Mouse (Mus musculus) spleen, adult 12 weeks (tissue): ENCODE data around the gene Gabrg3.

Experiments
- DNase-seq: peaks from one replicate; pipeline ENCODE4 v3.0.0; 2022; ENCODE audit warnings: low spot score

Gene Gabrg3

DNA sequence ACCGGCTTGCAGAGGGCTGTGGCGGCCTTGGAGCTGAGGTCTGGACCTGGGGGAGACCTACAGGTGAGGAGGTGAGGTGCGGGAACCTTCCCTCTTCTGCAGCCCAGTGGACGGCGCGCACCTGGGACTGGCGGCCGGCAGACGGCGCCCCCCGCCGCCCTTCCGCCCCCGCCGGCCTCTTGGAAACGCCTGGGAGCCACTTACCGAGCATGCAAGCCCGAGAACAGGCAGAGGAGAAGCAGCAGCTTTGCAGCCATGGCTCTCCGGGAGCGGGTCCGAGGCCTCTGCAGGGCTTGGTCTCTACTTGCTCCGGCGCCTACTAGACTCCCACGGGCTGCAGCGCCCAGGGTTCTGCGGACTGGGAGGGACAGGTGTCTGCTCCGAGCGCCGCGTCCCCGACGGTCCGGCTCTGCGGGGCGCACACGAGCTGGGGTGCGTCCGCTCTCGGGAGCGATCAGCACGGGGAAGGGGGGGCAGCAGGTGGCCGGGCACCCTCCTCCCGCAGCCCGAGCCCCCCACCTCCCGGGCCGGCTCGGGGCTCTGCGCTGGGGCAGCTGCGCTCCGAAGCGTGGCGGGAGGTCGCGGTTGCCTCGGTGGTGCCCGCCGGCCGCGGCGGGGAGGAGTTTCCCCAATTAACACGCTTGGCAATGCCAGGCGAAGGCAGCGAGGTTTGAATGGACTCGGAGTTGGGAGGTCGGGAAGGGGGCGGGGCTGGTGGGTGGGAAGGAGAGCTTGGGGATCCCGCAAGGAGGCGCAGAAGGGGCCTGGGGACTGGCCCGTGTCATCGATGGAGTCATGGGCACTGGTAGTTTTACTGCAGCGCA, at the start of gene Gabrg3:
Gabrg3 (minus strand) TSS at position 672 of the 824 bp plus-strand sequence.
- no peak for DNase-seq

DNA sequence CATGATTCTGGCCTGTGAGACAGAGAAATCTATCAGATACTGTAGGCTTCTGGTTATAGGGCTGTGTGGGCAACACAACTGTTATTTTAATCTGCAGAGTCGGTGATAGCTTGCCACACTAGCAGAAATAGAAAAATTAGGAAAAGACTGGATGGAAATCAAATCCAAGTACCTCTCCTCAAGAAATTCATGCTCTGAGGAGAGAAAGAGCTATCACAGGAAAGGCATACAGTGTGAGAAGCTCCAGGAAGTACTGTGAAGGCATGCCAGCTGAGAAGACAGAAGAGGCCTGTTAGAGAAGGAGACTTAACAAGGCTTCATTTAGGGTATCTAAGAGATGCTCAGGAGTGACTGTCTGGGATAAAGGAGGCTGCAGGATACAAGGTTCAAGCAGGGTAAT, 35.7 kb upstream of the Gabrg3 start:
- DNase-seq, result no peak

DNA sequence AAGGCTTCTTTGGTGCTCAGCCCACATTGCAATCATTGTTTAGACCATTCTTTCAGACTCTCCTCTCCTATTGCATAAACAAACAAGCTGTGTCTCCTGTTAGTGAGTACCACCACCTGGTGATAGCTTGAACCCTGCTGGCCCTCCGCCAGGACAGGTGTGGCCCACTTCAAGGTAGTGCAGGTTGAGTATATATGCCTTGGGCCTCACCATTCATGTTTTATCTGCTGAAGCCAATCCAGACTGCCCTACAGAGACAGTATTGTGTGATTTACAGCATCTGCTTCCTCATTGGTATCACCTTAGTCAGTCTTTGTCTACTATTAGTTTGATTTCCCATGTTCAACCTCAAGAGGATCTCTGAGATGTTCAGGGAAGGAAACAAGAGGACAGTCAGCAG, 34.1 kb upstream of the Gabrg3 start:
- DNase-seq, result no peak

DNA sequence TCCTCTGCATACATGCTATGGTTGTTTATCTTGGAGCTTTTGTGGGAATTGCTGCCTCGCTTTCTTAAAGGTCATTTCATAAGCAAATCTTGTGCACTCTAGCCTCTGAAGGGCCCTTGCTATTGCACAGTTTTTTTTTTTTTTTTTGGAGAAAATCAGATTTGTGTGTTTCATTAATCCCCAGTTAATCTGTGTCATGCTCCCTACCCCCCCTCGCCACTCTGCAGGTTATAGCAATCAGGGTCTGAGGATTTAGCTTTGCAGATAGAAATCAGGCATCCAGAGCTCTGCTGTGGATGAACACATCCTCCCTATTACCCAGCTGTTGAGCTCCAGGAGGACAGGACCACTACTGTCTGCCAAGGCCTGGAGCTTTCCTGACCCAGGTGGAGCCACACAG, 32.4 kb upstream of the Gabrg3 start, which contains the start of gene Gabrb3:
Gabrb3 (plus strand) TSS at position 301 of the 400 bp plus-strand sequence.
- DNase-seq, result no peak

DNA sequence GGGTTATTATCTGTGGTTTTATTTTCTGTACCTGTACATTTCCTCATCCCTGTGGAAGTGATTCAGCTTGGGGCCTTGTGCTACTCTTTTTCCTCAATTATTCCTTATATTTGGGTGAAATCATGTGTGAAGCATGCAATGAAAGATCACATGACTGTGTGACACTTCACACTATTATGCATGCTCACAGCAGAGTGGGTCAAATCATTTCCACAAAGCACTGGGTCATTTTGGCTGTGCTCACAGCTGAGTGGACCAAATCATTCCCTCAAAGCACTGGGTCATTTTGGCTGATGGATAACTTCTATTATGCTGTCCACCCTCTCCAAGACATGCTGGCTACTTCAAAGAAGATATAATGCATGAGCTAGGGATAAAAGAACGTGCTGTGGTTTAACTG, 25.9 kb upstream of the Gabrg3 start:
- no peak for DNase-seq

DNA sequence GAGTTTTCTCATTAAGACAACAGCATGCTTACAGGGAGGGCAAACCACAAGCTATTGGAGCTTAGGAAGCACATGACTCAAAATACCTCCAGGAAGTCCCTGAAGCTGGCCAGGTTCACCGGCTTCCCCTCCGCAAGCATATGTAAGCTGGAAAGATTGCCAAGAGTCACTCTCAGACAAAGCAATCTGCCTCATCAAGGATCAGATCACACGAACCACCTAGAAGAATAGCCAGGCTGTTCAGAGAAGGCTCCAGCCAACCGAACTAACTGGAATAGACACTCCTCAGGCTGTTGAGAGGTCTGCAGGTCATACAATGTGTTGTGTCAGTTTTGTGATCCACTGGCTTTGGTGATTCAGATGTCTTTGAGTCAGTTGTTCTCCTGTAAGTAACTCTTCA, 24.2 kb upstream of the Gabrg3 start:
- no peak for DNase-seq

DNA sequence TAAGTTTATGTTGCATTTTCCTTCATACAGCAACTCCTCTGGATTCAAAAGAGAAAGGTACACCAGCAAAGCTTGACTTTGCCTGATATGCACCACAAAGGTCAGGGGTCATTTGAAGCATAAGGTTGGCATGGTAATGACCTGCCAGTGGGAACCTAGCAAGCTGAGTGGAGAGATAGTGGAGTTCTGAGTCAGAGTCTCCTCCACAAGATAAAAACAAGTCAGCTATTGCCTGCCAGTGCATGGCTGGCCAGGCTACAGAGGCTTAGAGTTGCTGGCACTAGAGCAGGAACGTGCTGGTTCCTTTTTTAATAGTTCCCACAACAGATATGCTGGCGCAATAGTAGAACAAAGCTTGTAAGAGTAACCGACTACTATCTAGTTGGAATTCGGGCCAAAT, 6.6 kb upstream of the Gabrg3 start:
- DNase-seq, result no peak

DNA sequence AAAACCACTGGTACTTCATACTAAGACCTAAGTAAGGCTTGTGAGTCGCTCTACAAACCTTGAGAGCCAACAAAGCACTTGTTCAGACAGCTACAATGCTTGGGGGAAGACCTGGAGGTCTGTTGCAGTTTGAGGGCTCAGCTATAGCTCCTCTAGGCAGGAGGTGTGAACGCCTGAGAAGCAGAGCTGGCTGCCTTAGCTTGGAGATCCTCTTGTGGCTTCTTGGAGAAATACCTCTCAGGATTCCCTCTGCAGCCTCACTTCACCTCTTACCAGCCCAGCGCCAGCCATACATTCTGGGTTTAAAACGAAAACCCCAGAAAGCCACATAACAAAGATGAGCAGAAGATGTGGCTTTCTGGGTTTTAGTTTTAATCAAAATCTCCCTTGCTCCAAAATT, 3.1 kb upstream of the Gabrg3 start:
- no peak for DNase-seq

DNA sequence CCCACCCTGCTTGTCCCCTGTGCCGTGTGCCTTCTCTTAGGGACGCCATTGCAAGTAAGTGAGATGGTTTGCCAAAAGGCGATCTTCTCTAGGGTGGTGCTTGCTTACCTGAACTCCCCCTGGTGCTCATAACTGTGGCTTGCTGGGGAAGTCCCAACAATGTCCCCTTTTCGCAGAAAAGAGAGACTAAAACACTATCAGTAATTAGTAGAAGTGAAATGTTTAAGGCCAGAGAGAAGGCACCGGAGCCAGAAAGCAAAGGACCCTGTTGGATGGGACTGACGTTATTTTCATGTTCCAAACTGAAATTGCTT, 310 bp upstream of the Gabrg3 start:
- no peak for DNase-seq

DNA sequence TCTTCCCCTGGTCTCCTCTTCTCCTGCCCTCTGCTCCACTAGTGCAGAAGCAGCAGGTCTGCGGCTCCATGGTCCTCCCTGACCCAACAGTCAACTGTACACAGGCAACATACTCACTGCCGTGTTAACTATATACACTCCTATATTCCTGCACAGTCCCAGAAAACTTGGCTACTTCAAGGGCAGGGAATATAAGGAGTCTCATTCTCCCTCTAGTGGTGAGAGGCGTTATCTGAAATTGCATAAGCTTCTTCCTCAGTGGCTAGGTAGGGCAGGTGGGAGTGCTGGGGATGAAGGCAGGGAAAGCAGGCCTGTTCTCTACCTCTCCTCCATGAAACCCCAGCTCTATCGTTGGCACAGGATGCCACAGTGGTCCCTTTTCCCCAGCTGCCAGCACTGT, 2.9 kb downstream of the Gabrg3 start:
- DNase-seq, result no peak

DNA sequence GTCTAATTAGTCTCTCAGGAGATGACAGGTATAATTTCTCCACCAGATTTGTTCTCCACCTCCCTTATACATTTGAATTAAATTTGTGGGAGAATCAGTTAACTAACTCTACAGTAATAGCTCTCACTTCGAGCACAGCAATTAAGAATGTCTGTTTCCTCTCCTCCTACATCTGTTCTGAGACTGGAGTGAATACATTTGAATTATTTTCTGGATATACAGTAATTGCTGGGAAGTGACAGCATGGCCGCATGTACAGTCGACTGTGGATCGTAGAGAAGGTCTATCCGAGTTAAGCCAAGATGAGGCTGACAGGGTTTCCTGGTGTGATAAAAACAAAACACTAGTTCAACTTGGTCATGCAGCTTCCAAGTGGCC, 21.0 kb downstream of the Gabrg3 start:
- DNase-seq, result no peak

DNA sequence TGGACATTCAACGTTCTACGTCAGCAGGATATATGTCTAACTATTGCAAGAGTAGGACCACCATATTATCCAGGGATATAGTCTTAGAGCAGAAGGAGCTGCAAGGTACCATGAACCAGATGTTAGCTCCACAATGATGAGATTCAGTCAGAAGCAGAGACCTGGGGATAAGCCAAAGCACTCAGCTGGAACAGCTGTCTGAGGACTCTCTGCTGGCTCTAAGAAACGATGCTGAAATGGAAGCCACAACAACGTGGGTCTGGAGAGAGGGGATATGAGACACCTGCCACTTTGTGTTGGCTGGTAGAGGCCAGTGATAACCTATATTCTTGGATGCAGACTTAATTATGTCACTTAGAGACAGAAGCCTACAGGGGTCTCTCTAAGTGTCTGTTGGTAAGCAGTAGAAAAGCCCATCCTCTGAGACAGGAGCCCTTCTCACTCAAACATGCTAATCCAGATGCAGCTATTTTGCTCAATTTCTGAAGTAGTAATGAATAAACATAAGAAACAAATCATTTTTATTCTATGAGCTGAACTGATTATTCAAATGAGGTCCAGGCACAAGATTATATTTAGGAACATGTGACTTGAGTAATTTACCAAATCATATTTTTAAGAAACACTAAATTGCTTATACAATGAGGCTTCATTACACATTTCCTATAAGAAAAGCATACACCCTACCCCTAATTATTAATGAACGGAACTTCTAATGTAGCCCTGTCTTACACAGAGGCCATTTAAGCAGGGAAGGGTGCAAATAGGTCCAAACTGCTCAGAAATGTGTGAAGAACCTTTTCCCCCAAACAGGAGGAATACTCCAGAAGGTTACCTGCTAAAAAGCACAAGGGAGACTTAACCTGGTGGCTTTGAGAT, 21.6 kb downstream of the Gabrg3 start:
- DNase-seq, result no peak

DNA sequence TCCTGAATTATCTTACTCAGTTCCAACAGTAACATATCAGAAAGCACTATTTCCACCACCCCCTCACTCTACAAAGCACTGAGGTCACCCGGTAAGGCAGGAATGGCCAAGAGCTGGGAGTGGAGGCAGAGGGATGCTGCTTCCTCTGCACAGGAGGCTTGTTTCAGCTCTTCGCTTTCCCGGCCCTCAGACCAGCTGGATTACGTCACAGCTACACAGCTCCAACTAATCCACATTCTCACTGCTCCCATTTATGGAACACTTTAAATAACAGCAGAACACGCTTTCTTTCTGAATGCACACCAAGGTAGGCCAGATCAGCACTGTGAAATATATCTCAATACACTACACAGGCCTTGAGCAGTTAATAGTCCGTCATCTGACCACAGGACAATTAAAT, 23.2 kb downstream of the Gabrg3 start:
- DNase-seq, result no peak

DNA sequence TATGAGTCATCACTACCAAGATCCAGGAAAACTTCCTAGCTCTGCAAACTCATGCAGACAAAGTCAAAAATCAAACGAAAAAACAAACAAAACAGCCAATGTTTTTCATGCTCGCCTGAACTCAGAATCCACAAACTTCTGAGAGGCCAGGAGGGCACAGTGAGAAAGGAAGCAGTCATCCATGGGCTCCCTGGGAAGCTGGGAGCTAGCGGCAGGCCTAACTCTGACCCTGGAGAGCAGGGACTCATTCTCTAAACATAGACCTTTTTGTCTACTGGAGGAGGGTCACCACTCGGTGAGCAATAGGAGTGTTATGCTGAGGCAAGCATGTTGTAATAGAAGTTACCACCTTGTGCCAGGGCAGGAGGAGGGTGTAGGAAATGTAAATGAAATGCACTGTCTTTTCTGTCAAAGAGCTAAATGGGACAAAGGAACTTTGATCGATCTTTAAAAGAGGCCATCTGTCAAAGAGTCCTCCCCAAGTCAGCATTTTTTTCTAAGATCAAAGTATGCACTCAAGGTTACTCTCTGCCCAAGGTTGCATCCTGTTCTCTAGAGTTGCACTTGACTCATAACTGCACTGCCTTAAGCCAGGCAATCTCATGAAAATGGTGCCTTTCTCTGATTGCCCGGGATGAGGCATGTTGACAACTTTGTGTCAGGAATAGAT, 29.0 kb downstream of the Gabrg3 start:
- DNase-seq, result no peak

DNA sequence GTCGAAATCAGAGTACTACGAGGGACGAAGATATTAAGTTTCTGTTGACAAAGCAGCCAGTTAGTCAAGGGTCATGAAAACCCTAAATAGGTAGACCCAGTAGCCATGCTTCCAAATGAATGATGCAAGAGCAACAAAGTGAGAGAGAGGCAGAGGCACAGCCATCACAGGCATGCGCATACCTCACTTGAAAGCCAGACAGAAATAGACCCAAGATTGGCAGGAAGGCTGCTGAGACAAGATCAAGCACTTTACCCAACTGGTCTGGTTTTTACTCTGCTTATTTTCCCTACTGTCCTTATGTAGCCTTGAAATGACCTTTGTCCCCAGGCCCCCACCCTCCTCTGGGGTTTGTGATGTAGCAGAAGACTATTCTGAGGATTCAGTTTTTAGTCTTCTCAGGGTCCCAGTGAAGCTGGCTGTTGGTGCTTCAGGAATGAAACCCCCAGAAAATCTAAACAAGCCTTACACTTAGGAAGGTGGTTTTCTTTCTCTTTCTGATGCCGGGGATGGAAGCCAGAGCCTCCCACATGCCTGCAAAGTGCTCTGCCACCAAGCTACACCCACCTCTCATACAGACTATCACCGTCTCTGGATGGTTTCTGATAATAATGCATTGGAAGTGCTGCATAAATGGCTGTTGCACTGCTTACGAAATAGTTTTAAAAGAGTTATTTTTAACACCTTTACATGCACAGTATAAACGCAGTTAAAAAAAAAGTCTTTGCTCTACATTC, 30.3 kb downstream of the Gabrg3 start:
- no peak for DNase-seq

DNA sequence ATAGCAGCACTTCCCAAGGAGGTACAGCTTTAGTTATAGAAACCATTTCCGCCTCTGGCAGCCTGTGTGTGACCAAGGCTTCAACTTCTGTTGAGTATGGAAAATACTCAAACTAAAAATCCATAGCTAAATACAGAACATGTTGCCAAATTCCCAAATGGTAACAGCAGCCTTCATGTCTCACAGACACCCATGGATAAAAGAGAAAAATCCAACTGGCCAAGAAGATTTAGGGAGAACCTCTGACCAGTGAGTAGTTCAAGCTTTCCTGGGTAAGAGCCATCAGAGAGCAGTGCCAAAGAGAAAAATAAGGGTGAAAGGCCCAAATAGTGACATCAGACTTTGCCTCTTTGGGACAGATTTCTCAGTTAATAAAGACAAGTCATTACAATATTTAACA, 38.2 kb downstream of the Gabrg3 start:
- DNase-seq, result no peak

DNA sequence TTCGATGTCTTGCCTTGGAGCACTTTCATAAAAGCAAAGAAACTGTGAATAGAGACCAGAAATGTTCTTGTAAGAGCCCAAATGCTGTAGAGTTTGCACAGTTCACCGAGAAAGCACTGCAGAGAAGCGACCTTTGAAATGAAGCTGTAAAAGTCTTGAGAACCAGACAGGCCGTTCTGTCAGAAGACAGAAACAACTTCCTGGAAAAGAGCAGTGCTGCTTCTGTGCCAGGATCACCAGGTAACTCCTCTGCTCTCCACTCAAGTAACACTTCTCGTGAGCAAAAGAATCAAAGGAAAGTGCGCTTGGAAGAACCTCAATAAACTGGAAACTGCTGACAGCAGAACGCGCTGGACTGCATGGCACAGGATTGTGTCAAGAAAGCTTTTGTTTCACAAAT, 45.1 kb downstream of the Gabrg3 start:
- DNase-seq, result no peak

DNA sequence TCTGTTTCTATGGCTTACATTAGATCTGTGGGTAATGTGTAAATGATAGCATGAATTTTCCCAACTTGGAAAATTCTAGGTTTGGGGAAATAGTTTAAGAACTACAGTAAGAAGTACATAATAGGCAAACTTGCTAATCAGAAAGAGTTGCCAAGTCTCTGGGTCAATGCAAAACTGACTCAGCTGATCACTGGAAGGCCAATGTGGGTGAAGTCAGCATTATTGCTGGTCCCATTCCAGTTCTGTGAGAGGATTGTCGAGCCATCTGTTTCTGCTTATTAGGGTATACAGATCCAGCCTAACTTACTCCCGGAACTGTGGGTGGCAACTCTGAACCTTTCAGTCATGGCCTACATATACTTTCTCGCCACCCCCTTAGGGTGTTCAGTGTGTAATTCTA, 55.8 kb downstream of the Gabrg3 start:
- no peak for DNase-seq

DNA sequence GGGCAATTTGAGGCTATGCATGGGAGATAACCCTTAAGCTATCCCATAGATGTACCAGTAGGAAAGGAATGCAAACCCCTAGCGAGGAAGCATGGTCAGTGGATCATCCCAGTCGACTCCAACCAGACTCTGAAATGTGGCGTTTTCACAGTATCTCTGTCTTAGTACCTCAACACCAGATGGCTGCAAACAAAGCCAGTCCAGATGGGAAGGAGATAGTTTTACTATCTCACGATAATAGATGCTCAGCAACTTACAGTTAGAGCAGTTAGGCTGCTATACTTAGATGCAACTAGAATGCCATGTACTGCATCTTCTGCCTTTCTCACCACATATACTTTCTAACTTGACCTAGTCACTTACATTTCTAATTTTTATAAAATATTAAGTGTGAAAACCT, 56.7 kb downstream of the Gabrg3 start:
- no peak for DNase-seq

DNA sequence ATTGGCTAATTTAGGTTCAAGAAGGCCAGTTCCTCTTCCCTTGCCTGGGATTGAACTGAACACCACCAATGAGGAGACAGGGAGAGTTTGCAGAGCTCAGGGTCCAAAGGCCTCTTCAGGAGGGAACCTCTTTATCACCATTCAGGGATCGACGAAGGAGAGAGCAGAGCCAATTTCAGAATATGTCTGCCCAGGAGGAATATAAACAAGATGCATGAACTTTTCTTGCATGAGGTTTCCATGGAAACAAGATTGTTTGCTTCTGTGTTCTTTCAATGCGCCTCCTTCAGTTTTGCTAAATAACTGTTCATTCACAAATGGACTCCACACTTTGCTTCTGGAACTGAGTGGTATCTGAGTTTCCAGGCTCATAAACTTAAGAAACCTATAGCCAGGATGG, 62.5 kb downstream of the Gabrg3 start:
- no peak for DNase-seq

DNA sequence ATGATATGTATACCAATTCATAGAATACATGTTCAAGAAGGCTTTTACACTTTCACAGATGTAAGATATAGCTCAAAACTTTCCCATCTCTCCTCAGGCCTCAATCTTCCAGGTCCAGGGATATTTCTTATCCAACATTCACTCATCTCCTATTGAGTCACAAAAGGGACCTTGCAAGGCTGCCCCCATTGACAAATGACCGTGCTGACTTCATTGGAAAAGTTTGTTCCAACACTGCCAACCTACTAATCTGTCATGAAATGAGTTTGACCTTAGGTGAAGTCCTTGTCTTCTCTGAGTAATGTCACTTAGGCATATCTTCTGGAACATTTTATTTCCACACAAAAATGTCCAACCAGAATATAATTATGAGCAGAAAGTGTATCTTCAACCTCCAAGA, 64.9 kb downstream of the Gabrg3 start:
- DNase-seq, result no peak

DNA sequence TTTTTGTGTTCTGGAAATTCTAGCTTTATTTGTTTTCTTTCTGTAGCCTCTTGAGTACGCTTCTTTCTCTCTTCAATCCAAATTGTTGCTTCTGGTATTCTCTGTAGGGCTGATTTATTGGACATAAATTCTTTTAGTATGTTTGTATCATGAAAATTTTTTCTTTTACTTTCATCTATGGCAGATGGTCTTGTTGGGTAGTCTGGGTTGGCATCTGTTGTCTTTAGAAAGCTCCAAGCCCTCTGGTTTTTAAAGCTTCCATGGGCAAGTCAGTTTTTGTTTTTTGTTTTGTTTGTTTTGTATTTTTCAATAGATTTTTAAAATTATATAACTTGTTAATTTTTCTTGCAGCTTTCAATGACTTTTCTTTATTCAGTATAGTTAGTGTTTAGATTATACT, 72.0 kb downstream of the Gabrg3 start:
- no peak for DNase-seq
